Mouse (Mus musculus) heart, adult 8-10 months (tissue): ENCODE measurements around the gene Tpk1. TPM values are rescaled to one million over a fixed set of nuclear protein-coding genes. Genes with fewer than 3 reads are reported as not detected.
"Not testable (repeated sequence)": the region's sequence is repeated elsewhere in the genome, so short reads cannot be mapped to it uniquely, and the experiment has no call there.

Source experiments
- DNase-seq: peaks from one replicate; pipeline ENCODE4 v3.0.0; 2022; ENCODE audit warnings: low spot score
- total RNA-seq, 4 experiments: library from RNA; stranded (reverse); gene quantifications; 2 replicates each; pipeline ENCODE4 v1.2.4; 2022

Gene Tpk1
- total RNA-seq, 4 experiments from 2014 or later, result 1.2 to 4.0 (median 2.4) TPM

GRCm38 (mm10) chr6:43522046-43522445, 144.0 kb downstream of the Tpk1 start:
- DNase-seq, result no peak

- DNase-seq, result no peak
Measured at GRCm38 (mm10) chr6:43520218-43520617, 145.9 kb downstream of the Tpk1 start.

- DNase-seq, result no peak
Measured at GRCm38 (mm10) chr6:43518378-43518777, 147.7 kb downstream of the Tpk1 start.

- no peak for DNase-seq
Measured at GRCm38 (mm10) chr6:43517316-43517655, 148.8 kb downstream of the Tpk1 start.

- DNase-seq, result no peak
Measured at GRCm38 (mm10) chr6:43516593-43517315, 149.3 kb downstream of the Tpk1 start.

GRCm38 (mm10) chr6:43506686-43507385, 159.2 kb downstream of the Tpk1 start:
- DNase-seq, result not testable (repeated sequence)

- no peak for DNase-seq
Measured at GRCm38 (mm10) chr6:43504609-43505230, 161.4 kb downstream of the Tpk1 start.

GRCm38 (mm10) chr6:43492367-43492766, 173.7 kb downstream of the Tpk1 start:
- no peak for DNase-seq

- no peak for DNase-seq
Measured at GRCm38 (mm10) chr6:43486691-43487090, 179.4 kb downstream of the Tpk1 start.

GRCm38 (mm10) chr6:43480687-43481086, 185.4 kb downstream of the Tpk1 start:
- no peak for DNase-seq

- no peak for DNase-seq
Measured at GRCm38 (mm10) chr6:43478810-43479209, 187.3 kb downstream of the Tpk1 start.

- no peak for DNase-seq
Measured at GRCm38 (mm10) chr6:43476406-43476805, 189.7 kb downstream of the Tpk1 start.

GRCm38 (mm10) chr6:43475921-43476320, 190.2 kb downstream of the Tpk1 start:
- DNase-seq, result no peak

GRCm38 (mm10) chr6:43471556-43471955, 194.5 kb downstream of the Tpk1 start:
- DNase-seq, result no peak

- no peak for DNase-seq
Measured at GRCm38 (mm10) chr6:43468821-43469594, 197.1 kb downstream of the Tpk1 start.

GRCm38 (mm10) chr6:43462849-43463369, 203.2 kb downstream of the Tpk1 start:
- DNase-seq, result no peak

- DNase-seq, result no peak
Measured at GRCm38 (mm10) chr6:43462189-43462848, 203.8 kb downstream of the Tpk1 start.

GRCm38 (mm10) chr6:43459082-43459481, 207.0 kb downstream of the Tpk1 start:
- DNase-seq, result no peak

- no peak for DNase-seq
Measured at GRCm38 (mm10) chr6:43457989-43458388, 208.1 kb downstream of the Tpk1 start.

GRCm38 (mm10) chr6:43449498-43449897, 216.6 kb downstream of the Tpk1 start:
- no peak for DNase-seq

GRCm38 (mm10) chr6:43445856-43446255, 220.2 kb downstream of the Tpk1 start:
- no peak for DNase-seq
